Mouse (Mus musculus): ENCODE results near the gene Gm10203. TPM values are rescaled to one million over a fixed set of nuclear protein-coding genes. Genes with fewer than 3 reads are reported as not detected.

Gene Gm10203
- total and polyA plus RNA-seq, 2 experiments = not detected

DNA sequence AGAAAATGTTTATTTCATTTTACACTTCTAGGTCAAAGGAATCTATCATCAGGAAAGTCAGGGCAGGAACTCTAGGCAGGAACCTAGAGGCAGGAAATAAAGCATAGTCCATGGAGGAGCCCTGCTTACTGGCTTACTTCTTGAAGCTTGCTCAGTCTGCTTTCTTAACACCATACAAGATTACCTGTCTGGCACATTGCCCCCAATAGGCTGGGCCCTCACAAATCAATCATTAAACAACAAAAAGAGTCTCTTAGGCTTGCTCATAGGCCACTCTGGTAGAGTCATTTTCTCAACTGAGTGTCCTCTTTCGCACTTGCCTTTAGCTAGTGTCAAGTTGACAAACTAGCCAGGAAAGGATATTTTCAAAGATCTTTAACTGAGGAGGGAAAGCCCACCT is 15.2 kb downstream of the Gm10203 start:
- DNase-seq (ENCODE audit: extremely low read depth, low read depth, low spot score) = peak; percentile 83
- 41% methylated on average over 1 of the region's 1 CpGs for WGBS

DNA sequence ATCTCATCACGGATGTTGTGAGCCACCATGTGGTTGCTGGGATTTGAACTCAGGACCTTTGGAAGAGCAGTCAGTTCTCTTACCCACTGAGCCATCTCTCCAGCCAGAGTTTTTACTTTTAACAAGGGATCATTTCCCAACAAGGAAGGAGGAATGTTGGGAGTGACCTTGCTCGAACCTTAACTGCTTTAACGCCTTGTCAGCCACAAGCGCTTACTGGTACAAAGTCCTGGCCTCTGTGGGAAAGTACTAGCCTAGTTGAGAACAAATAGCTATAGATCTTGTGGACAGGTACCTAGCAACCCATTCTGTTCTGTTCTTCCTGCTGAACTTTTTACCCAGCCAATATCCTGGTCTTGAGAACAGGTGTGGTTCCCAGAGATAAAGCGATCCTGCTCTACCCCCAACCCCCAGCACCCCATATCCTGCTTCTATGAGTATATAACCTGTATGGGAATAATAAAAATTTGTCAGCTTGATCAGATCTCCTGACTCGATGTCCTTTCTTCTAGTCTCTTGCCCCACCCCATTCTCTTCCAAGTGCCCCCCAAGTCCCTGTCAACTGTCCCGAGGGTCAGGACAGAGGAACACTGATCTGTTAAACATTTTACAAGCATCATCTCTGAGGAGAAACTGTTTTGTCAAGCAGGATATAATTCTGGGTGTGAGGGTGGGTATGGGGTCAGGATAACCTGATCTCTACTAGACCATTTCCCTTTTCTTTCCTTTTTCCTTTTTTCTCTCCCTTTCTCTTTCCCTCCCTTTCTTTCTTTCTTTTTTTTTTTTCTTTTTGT is 18.7 kb downstream of the Gm10203 start:
- no peak for TF ChIP-seq CTCF (IDR thresholded peaks at IDR 0.05; ENCODE audit: low read depth, low read length)
- TF ChIP-seq POLR2A (IDR thresholded peaks at IDR 0.05; ENCODE audit: extremely low read depth, insufficient read depth, low read length) = no peak
- Histone ChIP-seq H3K79me2 (ENCODE audit: control insufficient read depth, insufficient read depth, low read length) (no peaks in the 10 kb centered on the region), H3K27me3 (ENCODE audit: control insufficient read depth, insufficient read depth, low read length) (no peaks in the 10 kb centered on the region), H3K4me3 (ENCODE audit: insufficient read depth, low read depth, low read length) (no peak overlapping the region), H3K36me3 (ENCODE audit: control insufficient read depth, insufficient read depth, low read length) (peaks cover 62% of the 10 kb centered on the region), H3K27ac (replicated peaks; ENCODE audit: insufficient read depth, low read depth, low read length) (peak overlapping the region; percentile 64), H3K9ac (ENCODE audit: low read depth, low read length) (no peak overlapping the region), H3K4me1 (ENCODE audit: control insufficient read depth, insufficient read depth, low read length) (peaks cover 30% of the 10 kb centered on the region)
- DNase-seq (ENCODE audit: extremely low read depth, low read depth, low spot score) = peak; percentile 83
- 49% methylated on average over 7 of the region's 7 CpGs for WGBS

More for the DNA sequence above, 15.2 kb downstream of the Gm10203 start:
- no peak overlapping the region for H3K4me3 ChIP-seq (ENCODE audit: insufficient read depth, low read depth, low read length)
- TF ChIP-seq POLR2A (IDR thresholded peaks at IDR 0.05; ENCODE audit: extremely low read depth, insufficient read depth, low read length) (no peak), CTCF (IDR thresholded peaks at IDR 0.05; ENCODE audit: low read depth, low read length) (no peak)
- peaks cover 26% of the 10 kb centered on the region for H3K4me1 ChIP-seq (ENCODE audit: control insufficient read depth, insufficient read depth, low read length)
- peak overlapping the region; percentile 14; the same call in 1 of the 2 replicates for H3K9ac ChIP-seq (ENCODE audit: low read depth, low read length)
- H3K36me3 ChIP-seq (ENCODE audit: control insufficient read depth, insufficient read depth, low read length) = peaks cover 50% of the 10 kb centered on the region
- H3K79me2 ChIP-seq (ENCODE audit: control insufficient read depth, insufficient read depth, low read length) = peaks cover 3% of the 10 kb centered on the region; the same call in 1 of the 2 replicates
- no peaks in the 10 kb centered on the region for H3K27me3 ChIP-seq (ENCODE audit: control insufficient read depth, insufficient read depth, low read length)
- peak overlapping the region; percentile 78 for H3K27ac ChIP-seq (replicated peaks; ENCODE audit: insufficient read depth, low read depth, low read length)

DNA sequence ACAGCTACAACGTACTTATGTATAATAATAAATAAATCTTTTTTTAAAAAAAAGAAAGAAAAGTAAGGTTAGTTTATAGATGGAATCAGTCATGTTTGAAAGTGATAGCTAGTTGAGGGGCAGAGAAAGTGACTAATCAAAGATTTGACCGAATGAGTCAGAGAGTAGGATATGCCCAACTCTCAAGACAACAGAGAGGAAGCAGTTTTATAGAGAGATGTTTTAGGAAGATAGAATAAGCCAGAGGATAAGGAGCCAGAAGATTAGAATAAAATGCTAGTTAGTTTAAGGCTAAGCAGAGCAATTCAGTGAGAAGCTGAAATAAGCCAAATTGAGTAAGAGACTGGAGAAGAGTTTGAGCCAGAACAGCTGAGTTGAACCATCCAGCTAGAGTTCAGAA is 22.1 kb downstream of the Gm10203 start:
- H3K27ac ChIP-seq (replicated peaks; ENCODE audit: insufficient read depth, low read depth, low read length) = peak overlapping the region; percentile 82
- H3K36me3 ChIP-seq (ENCODE audit: control insufficient read depth, insufficient read depth, low read length) = peaks cover 33% of the 10 kb centered on the region
- no peak overlapping the region for H3K9ac ChIP-seq (ENCODE audit: low read depth, low read length)
- no peak overlapping the region for H3K4me3 ChIP-seq (ENCODE audit: insufficient read depth, low read depth, low read length)
- H3K79me2 ChIP-seq (ENCODE audit: control insufficient read depth, insufficient read depth, low read length) = no peaks in the 10 kb centered on the region
- H3K27me3 ChIP-seq (ENCODE audit: control insufficient read depth, insufficient read depth, low read length) = no peaks in the 10 kb centered on the region
- 88% methylated on average over 2 of the region's 2 CpGs for WGBS
- no peak for TF ChIP-seq CTCF (IDR thresholded peaks at IDR 0.05; ENCODE audit: low read depth, low read length)
- TF ChIP-seq POLR2A (IDR thresholded peaks at IDR 0.05; ENCODE audit: extremely low read depth, insufficient read depth, low read length) = no peak
- DNase-seq (ENCODE audit: extremely low read depth, low read depth, low spot score) = no peak
- H3K4me1 ChIP-seq (ENCODE audit: control insufficient read depth, insufficient read depth, low read length) = peaks cover 34% of the 10 kb centered on the region

DNA sequence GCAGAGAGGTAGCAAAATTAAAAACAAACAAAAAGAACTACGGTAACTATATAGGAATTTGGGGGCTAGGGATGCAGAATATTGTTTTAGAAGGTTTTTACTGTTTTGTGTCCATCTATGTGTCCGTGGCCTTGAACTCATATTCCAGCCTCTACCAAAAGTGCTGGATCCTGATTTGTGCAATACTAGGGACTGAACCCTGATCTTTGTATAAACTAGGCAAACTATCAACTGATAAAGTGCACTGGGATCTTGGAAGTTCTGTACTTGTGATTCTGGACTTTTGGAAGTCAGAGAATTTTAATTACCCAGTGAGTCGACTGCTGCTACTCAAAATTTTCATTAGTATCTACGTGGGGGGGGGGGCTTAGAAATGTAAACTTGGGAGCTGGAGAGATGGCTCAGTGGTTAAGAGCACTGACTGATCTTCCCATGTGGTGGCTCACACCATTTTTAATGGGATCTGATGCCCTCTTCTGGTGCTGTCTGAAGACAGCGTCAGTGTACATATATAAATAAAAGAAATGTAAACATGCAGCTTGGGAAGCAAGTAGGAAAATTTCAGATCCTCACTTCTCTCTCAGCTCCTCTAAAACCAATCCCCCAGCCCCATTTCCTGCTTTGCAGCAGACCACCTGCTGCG is 23.6 kb downstream of the Gm10203 start:
- WGBS = 18% methylated on average over 6 of the region's 6 CpGs
- Histone ChIP-seq H3K27ac (replicated peaks; ENCODE audit: insufficient read depth, low read depth, low read length) (peak overlapping the region; percentile 99), H3K9ac (ENCODE audit: low read depth, low read length) (peak overlapping the region; percentile 70), H3K79me2 (ENCODE audit: control insufficient read depth, insufficient read depth, low read length) (no peaks in the 10 kb centered on the region), H3K36me3 (ENCODE audit: control insufficient read depth, insufficient read depth, low read length) (peaks cover 27% of the 10 kb centered on the region), H3K27me3 (ENCODE audit: control insufficient read depth, insufficient read depth, low read length) (no peaks in the 10 kb centered on the region), H3K4me3 (ENCODE audit: insufficient read depth, low read depth, low read length) (peak overlapping the region; percentile 25), H3K4me1 (ENCODE audit: control insufficient read depth, insufficient read depth, low read length) (peaks cover 32% of the 10 kb centered on the region)
- DNase-seq (ENCODE audit: extremely low read depth, low read depth, low spot score) = peak; percentile 97
- TF ChIP-seq CTCF (IDR thresholded peaks at IDR 0.05; ENCODE audit: low read depth, low read length) = no peak
- no peak for TF ChIP-seq POLR2A (IDR thresholded peaks at IDR 0.05; ENCODE audit: extremely low read depth, insufficient read depth, low read length)

DNA sequence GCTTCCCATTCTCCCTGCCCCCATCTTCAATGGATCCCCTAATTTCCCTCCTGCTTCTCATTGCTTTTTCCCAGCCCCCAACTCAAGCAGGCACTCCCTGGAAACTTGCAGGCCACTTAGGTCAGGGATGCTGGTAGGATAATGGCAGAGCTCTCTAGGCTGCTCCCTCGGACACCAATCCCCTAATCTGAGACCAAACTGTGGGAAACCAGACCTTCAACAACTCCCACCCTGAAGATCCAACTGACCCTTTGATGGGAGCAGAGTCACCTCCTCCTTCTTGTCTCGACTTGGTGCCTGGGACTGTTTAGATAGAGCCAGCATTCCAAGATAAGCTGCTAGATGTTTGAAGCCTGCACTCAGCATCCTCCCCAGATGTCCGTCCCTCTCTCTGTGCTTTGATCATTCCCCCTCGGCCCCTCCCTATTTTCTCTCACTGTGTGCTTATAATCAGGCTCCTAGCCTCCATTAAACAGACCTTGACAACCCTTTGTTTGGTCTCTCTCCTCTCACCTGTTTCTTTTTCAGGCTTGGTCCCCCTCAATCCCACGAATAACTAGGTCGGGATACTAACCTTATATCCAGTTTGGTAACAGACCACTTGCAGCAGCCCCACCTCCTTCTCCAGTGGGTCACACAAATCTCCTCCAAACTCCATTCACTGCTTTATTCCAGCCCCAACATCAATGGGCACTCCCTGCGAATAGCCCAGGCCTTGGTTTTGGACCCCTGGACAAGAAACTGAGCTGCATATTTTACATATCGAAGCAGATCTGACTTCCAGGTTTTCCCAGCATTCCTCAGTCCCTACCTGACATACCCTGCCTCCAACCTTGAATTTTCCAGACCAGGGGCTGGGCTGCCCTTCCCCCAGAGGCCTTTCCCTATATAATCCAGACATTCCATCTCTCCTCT is 24.4 kb downstream of the Gm10203 start:
- TF ChIP-seq POLR2A (IDR thresholded peaks at IDR 0.05; ENCODE audit: extremely low read depth, insufficient read depth, low read length) (no peak), CTCF (IDR thresholded peaks at IDR 0.05; ENCODE audit: low read depth, low read length) (no peak)
- peak overlapping the region; percentile 70 for H3K9ac ChIP-seq (ENCODE audit: low read depth, low read length)
- WGBS = 22% methylated on average over 8 of the region's 8 CpGs
- peak overlapping the region; percentile 25 for H3K4me3 ChIP-seq (ENCODE audit: insufficient read depth, low read depth, low read length)
- H3K27ac ChIP-seq (replicated peaks; ENCODE audit: insufficient read depth, low read depth, low read length) = peak overlapping the region; percentile 99
- no peaks in the 10 kb centered on the region for H3K27me3 ChIP-seq (ENCODE audit: control insufficient read depth, insufficient read depth, low read length)
- H3K4me1 ChIP-seq (ENCODE audit: control insufficient read depth, insufficient read depth, low read length) = peaks cover 34% of the 10 kb centered on the region
- peaks cover 22% of the 10 kb centered on the region for H3K36me3 ChIP-seq (ENCODE audit: control insufficient read depth, insufficient read depth, low read length)
- H3K79me2 ChIP-seq (ENCODE audit: control insufficient read depth, insufficient read depth, low read length) = no peaks in the 10 kb centered on the region
- no peak for DNase-seq (ENCODE audit: extremely low read depth, low read depth, low spot score)

Data from liver, adult 2 months (tissue).